Mouse (Mus musculus) bone marrow macrophage, adult 2 months (primary cell): ENCODE data around the gene 2810408A11Rik.

Experiments used
- CTCF ChIP-seq: IDR thresholded peaks from 2 replicates; pipeline ENCODE4 v1.5.1; 2012; ENCODE audit warnings: low read depth, mild to moderate bottlenecking, low read length, moderate library complexity
- POLR2A ChIP-seq: IDR thresholded peaks from 2 replicates; pipeline ENCODE4 v1.6.1; 2012; ENCODE audit warnings: mild to moderate bottlenecking, low read depth, low read length, borderline replicate concordance

- TF ChIP-seq POLR2A (no peak), CTCF (no peak)
Observed at GRCm38 (mm10) chr11:69865561-69865960, 35.2 kb downstream of the 2810408A11Rik start.
